Mouse (Mus musculus): Measurements from ENCODE around the gene Samd5.

- TF ChIP-seq CTCF (IDR thresholded peaks at IDR 0.05; ENCODE audit: extremely low read depth, insufficient read depth, insufficient read length, insufficient replicate concordance) (no peak), POLR2A (IDR thresholded peaks at IDR 0.05; ENCODE audit: low read depth, low read length) (no peak)
Observed at GRCm38 (mm10) chr10:9693990-9694699, 19.1 kb upstream of the Samd5 start.
